Mouse (Mus musculus) olfactory bulb, adult 2 months (tissue): ENCODE measurements around the gene Gsk3b.

ENCODE experiments used
- CTCF ChIP-seq: fragments of 200-500 bp; IDR thresholded peaks from 2 replicates; pipeline ENCODE4 v1.5.1; 2012; ENCODE audit warnings: low read depth, mild to moderate bottlenecking, low read length, moderate library complexity; ENCODE audit not compliant: insufficient read depth
- POLR2A ChIP-seq: fragments of 200-500 bp; IDR thresholded peaks from 2 replicates; pipeline ENCODE4 v1.6.1; 2012; ENCODE audit warnings: mild to moderate bottlenecking, low read depth, low read length, moderate library complexity; ENCODE audit not compliant: insufficient read depth

DNA sequence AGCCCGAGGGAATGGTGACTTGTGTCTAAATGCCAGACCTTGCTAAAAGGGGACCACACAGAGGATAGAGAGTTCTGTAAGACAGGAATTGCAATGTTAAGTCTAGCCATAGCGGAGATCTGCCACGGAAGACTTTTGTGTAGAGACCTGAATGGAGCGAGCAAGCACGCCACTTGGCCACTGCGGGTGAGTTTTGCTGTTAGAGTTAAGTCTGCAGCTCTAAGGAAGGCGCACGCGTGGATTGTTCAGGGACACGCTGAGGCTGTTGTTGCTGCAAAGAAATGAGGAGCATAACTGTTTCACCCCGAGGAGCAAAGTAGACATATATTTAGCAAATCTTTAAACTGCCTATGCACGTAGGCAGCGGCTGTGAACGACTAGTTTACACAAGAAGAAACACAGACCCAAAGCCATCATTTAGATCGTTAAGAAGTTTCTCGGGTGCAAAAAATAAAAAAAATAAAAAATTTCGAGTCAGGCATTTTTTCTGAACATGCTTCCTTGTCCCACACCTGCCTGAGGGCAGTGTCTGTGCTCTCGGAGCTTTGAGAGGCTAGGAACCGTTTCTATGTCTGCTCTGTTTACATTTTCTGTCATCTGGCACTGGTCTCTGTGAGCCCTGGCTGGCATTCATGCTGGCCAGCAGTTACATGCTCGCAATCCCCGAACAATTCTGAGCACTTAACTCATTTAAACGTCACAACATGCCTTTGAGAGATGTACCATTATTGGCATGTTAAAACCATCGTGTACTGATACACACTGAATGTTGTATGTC is 40.8 kb upstream of the Gsk3b start:
- TF ChIP-seq CTCF (no peak), POLR2A (no peak)
